Mouse (Mus musculus) thymus, postnatal 25 days (tissue): ENCODE measurements around the gene Dclre1c.
"Not testable (repeated sequence)": the region's sequence is repeated elsewhere in the genome, so short reads cannot be mapped to it uniquely, and the experiment has no call there.

ENCODE experiments used
- DNase-seq: peaks from one replicate; pipeline ENCODE4 v3.0.0; 2022

Dclre1c gene

GRCm38 (mm10) chr2:3423841-3424578 is at the start of gene Dclre1c:
Gene Dclre1c, plus strand, starts transcription at chr2:3424131.
- peak; percentile 94 for DNase-seq

GRCm38 (mm10) chr2:3387105-3387860 is 36.6 kb upstream of the Dclre1c start:
- DNase-seq, result no peak

- no peak for DNase-seq
These were observed 32.0 kb upstream of the Dclre1c start for GRCm38 (mm10) chr2:3391945-3392344.

- not testable (repeated sequence) for DNase-seq
These were observed 26.8 kb upstream of the Dclre1c start, which contains the start of gene Olah for GRCm38 (mm10) chr2:3397110-3397509. Gene Olah, minus strand, starts transcription at chr2:3397210.

GRCm38 (mm10) chr2:3405981-3406380 is 17.9 kb upstream of the Dclre1c start:
- DNase-seq, result no peak

GRCm38 (mm10) chr2:3407756-3408155 is 16.2 kb upstream of the Dclre1c start:
- DNase-seq, result no peak

- DNase-seq, result peak; percentile 71
These were observed 9.7 kb upstream of the Dclre1c start for GRCm38 (mm10) chr2:3414241-3414640.

GRCm38 (mm10) chr2:3415676-3416075 is 8.3 kb upstream of the Dclre1c start:
- no peak for DNase-seq

GRCm38 (mm10) chr2:3418883-3419431 is 5.0 kb upstream of the Dclre1c start:
- peak; percentile 90 for DNase-seq

- no peak for DNase-seq
These were observed 3.8 kb upstream of the Dclre1c start for GRCm38 (mm10) chr2:3420157-3420556.

- no peak for DNase-seq
These were observed 1.4 kb upstream of the Dclre1c start, which contains the start of gene Meig1 for GRCm38 (mm10) chr2:3422548-3422947. Gene Meig1, minus strand, starts transcription at chr2:3422648.

GRCm38 (mm10) chr2:3424579-3424910 is 614 bp downstream of the Dclre1c start:
- DNase-seq, result no peak

- DNase-seq, result peak; percentile 72
These were observed 7.0 kb downstream of the Dclre1c start for GRCm38 (mm10) chr2:3430956-3431355.

- no peak for DNase-seq
These were observed 11.6 kb downstream of the Dclre1c start for GRCm38 (mm10) chr2:3435369-3436061.

GRCm38 (mm10) chr2:3437956-3438355 is 14.0 kb downstream of the Dclre1c start:
- DNase-seq, result no peak

GRCm38 (mm10) chr2:3444206-3444605 is 20.3 kb downstream of the Dclre1c start:
- no peak for DNase-seq

- DNase-seq, result no peak
These were observed 22.1 kb downstream of the Dclre1c start for GRCm38 (mm10) chr2:3445984-3446383.

GRCm38 (mm10) chr2:3449431-3449830 is 25.5 kb downstream of the Dclre1c start:
- DNase-seq, result no peak

- no peak for DNase-seq
These were observed 29.2 kb downstream of the Dclre1c start for GRCm38 (mm10) chr2:3453096-3453495.

- no peak for DNase-seq
These were observed 32.7 kb downstream of the Dclre1c start for GRCm38 (mm10) chr2:3456590-3456989.

- DNase-seq, result no peak
These were observed 50.0 kb downstream of the Dclre1c start for GRCm38 (mm10) chr2:3473891-3474290.

GRCm38 (mm10) chr2:3474361-3474805 is 50.5 kb downstream of the Dclre1c start:
- peak; percentile 60 for DNase-seq

- peak; percentile 98 for DNase-seq
These were observed 50.9 kb downstream of the Dclre1c start, which contains the start of gene Suv39h2 for GRCm38 (mm10) chr2:3474861-3475283. Gene Suv39h2, minus strand, starts transcription at chr2:3475031.
